Mouse (Mus musculus) CH12.LX (cell line): ENCODE data around the gene Elfn2. TPM values are rescaled to one million over a fixed set of nuclear protein-coding genes. Genes with fewer than 3 reads are reported as not detected.

Experiments
- DNase-seq: peaks from one replicate; pipeline ENCODE4 v3.0.0-alpha.2; 2013; ENCODE audit errors: extremely low read depth
- H3K27ac ChIP-seq: 2 replicates; pipeline ENCODE4 v1.5.1; 2012; ENCODE audit warnings: low read depth, mild to moderate bottlenecking, control low read depth, moderate library complexity; ENCODE audit not compliant: insufficient read depth
- H3K27me3 ChIP-seq: replicated peaks from 2 replicates; pipeline ENCODE3; 2012; ENCODE audit warnings: inconsistent platforms
- H3K36me3 ChIP-seq, 2 experiments: replicated peaks in 1 of 2; 2 replicates each; pipeline versions ENCODE3 to v1.6.1; 2012; ENCODE audit warnings: inconsistent platforms in 1 of 2, low read length in 1 of 2, mild to moderate bottlenecking in 1 of 2, mixed read lengths in 1 of 2, moderate library complexity in 1 of 2; ENCODE audit not compliant: control insufficient read depth in 1 of 2, insufficient read depth in 1 of 2
- H3K4me1 ChIP-seq, 2 experiments: 2 replicates each; pipeline ENCODE4 v1.6.1; 2012; ENCODE audit warnings: inconsistent platforms in 1 of 2, moderate library complexity in 1 of 2; ENCODE audit not compliant: insufficient read depth in 2 of 2, control insufficient read depth in 1 of 2
- H3K4me2 ChIP-seq: 2 replicates; pipeline ENCODE4 v1.6.1; 2012; ENCODE audit warnings: low read depth, mild to moderate bottlenecking, control low read depth; ENCODE audit not compliant: poor library complexity, insufficient read depth, severe bottlenecking
- H3K4me3 ChIP-seq, 3 experiments: fragments of 150-350 bp in 1 of 3; sonication (generic) in 1 of 3; replicated peaks in 1 of 3; 2 replicates each; pipeline versions ENCODE3 to v1.5.1; 2011 to 2012; ENCODE audit warnings: low read depth in 2 of 3, low read length in 2 of 3, mild to moderate bottlenecking in 2 of 3, moderate library complexity in 2 of 3, control low read depth in 1 of 3, improper control_type of control experiment in 1 of 3, inconsistent platforms in 1 of 3, mixed read lengths in 1 of 3; ENCODE audit not compliant: poor library complexity in 1 of 3
- H3K79me2 ChIP-seq: replicated peaks from 2 replicates; pipeline ENCODE4 v1.6.1; 2012; ENCODE audit warnings: mild to moderate bottlenecking, moderate library complexity; ENCODE audit not compliant: control insufficient read depth, poor library complexity, insufficient read depth, severe bottlenecking; ENCODE audit errors: extremely low read depth
- H3K9ac ChIP-seq: 2 replicates; pipeline ENCODE4 v1.6.1; 2012; ENCODE audit warnings: low read depth, mild to moderate bottlenecking, control low read depth, moderate library complexity; ENCODE audit not compliant: insufficient read depth
- H3K9me3 ChIP-seq: replicated peaks from 2 replicates; pipeline ENCODE3; 2012; ENCODE audit warnings: low read length, inconsistent platforms, mixed read lengths
- BHLHE40 ChIP-seq: IDR thresholded peaks from 2 replicates; pipeline ENCODE4 v1.6.1; 2011; ENCODE audit warnings: mild to moderate bottlenecking, low read depth, low read length, improper control_type of control experiment
- ELF1 ChIP-seq: IDR thresholded peaks from 2 replicates; pipeline ENCODE4 v1.6.1; 2014; ENCODE audit warnings: low read depth, mild to moderate bottlenecking, inconsistent platforms, low read length, improper control_type of control experiment
- GABPA ChIP-seq: IDR thresholded peaks from 2 replicates; pipeline ENCODE4 v1.6.1; 2012; ENCODE audit warnings: low read depth, low read length, improper control_type of control experiment, inconsistent platforms; ENCODE audit not compliant: insufficient replicate concordance
- JUN ChIP-seq: IDR thresholded peaks from 2 replicates; pipeline ENCODE4 v1.6.1; 2011; ENCODE audit warnings: low read depth, mild to moderate bottlenecking, low read length, improper control_type of control experiment, moderate library complexity; ENCODE audit not compliant: insufficient read depth
- JUND ChIP-seq: conservative IDR thresholded peaks from 2 replicates; pipeline ENCODE4 v1.6.1; 2011; ENCODE audit warnings: low read depth, low read length, improper control_type of control experiment
- MAFK ChIP-seq: IDR thresholded peaks from 2 replicates; pipeline ENCODE4 v1.6.1; 2011; ENCODE audit warnings: low read length, improper control_type of control experiment; ENCODE audit not compliant: insufficient replicate concordance
- MEF2A ChIP-seq: IDR thresholded peaks from 2 replicates; pipeline ENCODE4 v1.6.1; 2014; ENCODE audit warnings: low read depth, mild to moderate bottlenecking, inconsistent platforms, low read length, improper control_type of control experiment, borderline replicate concordance
- MXI1 ChIP-seq: IDR thresholded peaks from 2 replicates; pipeline ENCODE4 v1.6.1; 2011; ENCODE audit warnings: mild to moderate bottlenecking, low read depth, low read length, improper control_type of control experiment
- NELFE ChIP-seq: IDR thresholded peaks from 2 replicates; pipeline ENCODE4 v1.6.1; 2011; ENCODE audit warnings: low read depth, low read length, improper control_type of control experiment
- NRF1 ChIP-seq: IDR thresholded peaks from 2 replicates; pipeline ENCODE4 v1.6.1; 2014; ENCODE audit warnings: low read depth, mild to moderate bottlenecking, inconsistent platforms, low read length, improper control_type of control experiment, moderate library complexity
- POLR2A ChIP-seq: IDR thresholded peaks from 2 replicates; pipeline ENCODE4 v1.6.1; 2011; ENCODE audit warnings: low read depth, mild to moderate bottlenecking, improper control_type of control experiment, low read length
- RAD21 ChIP-seq: IDR thresholded peaks from 2 replicates; pipeline ENCODE4 v1.6.1; 2011; ENCODE audit warnings: low read depth, mild to moderate bottlenecking, low read length, improper control_type of control experiment, moderate library complexity
- SIN3A ChIP-seq: IDR thresholded peaks from 2 replicates; pipeline ENCODE4 v1.6.1; 2012; ENCODE audit warnings: low read length, improper control_type of control experiment, inconsistent platforms
- TCF12 ChIP-seq: IDR thresholded peaks from 2 replicates; pipeline ENCODE4 v1.6.1; 2014; ENCODE audit warnings: low read depth, mild to moderate bottlenecking, inconsistent platforms, low read length, improper control_type of control experiment
- UBTF ChIP-seq: IDR thresholded peaks from 2 replicates; pipeline ENCODE4 v1.6.1; 2012; ENCODE audit warnings: low read depth, mild to moderate bottlenecking, inconsistent platforms, low read length, improper control_type of control experiment, moderate library complexity
- USF2 ChIP-seq: conservative IDR thresholded peaks from 2 replicates; pipeline ENCODE4 v1.6.1; 2011; ENCODE audit warnings: low read depth, low read length, improper control_type of control experiment
- ZC3H11A ChIP-seq: IDR thresholded peaks from 2 replicates; pipeline ENCODE4 v1.6.1; 2012; ENCODE audit warnings: low read depth, mild to moderate bottlenecking, inconsistent platforms, low read length, improper control_type of control experiment
- dilution Hi-C: fragments of 300-500 bp; cut with MboI; formaldehyde crosslinking; loops from 2 replicates; pipeline ENCODE4 v1.14.3; 2020; ENCODE audit warnings: low sequenced_read_pairs; ENCODE audit not compliant: extremely low pct_unique_long_range_greater_than_20kb, extremely low pct_ligation_motif_present
- in situ Hi-C: fragments of 300-500 bp; cut with MboI; formaldehyde crosslinking; loops from 3 replicates; pipeline ENCODE4 v1.14.3; 2019; ENCODE audit warnings: low sequenced_read_pairs, low pct_ligation_motif_present, low pct_unique_long_range_greater_than_20kb, mixed read lengths
- polyA plus RNA-seq: library from polyadenylated mRNA; unstranded; fragments of >175 nt; gene quantifications from 2 replicates; pipeline ENCODE4 v1.2.1, GENCODE M21; 2012; ENCODE audit warnings: low read depth; ENCODE audit not compliant: insufficient read length
- total RNA-seq, 2 experiments: library from RNA; depleted of rRNA; stranded (reverse); fragments of 300-350 nt in 1 of 2; fragments of >200 nt in 1 of 2; gene quantifications; 2 replicates each; pipeline ENCODE4 v1.2.3; 2012 to 2014

Elfn2 gene
- total and polyA plus RNA-seq, 3 experiments = 0.06 TPM; not detected in 2

DNA sequence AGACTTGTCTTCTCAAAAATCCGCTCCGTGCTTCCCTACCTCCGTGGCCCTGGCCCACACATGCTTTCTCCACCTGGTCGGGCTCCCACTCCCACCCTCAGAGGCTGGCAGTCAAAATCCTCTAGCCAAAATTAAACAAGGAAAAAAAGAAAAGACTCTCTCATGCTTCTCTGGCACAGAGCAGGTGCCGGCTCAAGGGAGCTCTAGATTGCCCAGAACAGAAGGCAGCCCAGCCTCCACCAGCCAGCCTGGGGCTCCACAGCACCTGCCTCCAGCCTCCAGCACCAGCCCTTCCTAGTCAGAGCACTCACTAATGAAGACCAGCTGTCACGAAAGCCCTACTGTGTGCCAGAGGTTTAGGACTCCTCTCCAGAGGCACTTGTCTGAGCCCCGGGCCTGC lies 4.8 kb downstream of the Elfn2 start:
- dilution Hi-C loops (no loop called here), in situ Hi-C loops (no loop called here)
- DNase-seq = no peak
- Histone ChIP-seq H3K27me3 (peaks cover 94% of the 10 kb centered on the region), H3K9me3 (no peaks in the 10 kb centered on the region), H3K79me2 (no peaks in the 10 kb centered on the region), H3K4me2 (no peak overlapping the region), H3K36me3 (no peaks in the 10 kb centered on the region), H3K9ac (no peak overlapping the region), H3K4me1 (peaks cover 10 to 16% of the 10 kb centered on the region in 2 experiments), H3K4me3 (no peak overlapping the region), H3K27ac (no peak overlapping the region)
- TF ChIP-seq MXI1 (no peak), TCF12 (no peak)

DNA sequence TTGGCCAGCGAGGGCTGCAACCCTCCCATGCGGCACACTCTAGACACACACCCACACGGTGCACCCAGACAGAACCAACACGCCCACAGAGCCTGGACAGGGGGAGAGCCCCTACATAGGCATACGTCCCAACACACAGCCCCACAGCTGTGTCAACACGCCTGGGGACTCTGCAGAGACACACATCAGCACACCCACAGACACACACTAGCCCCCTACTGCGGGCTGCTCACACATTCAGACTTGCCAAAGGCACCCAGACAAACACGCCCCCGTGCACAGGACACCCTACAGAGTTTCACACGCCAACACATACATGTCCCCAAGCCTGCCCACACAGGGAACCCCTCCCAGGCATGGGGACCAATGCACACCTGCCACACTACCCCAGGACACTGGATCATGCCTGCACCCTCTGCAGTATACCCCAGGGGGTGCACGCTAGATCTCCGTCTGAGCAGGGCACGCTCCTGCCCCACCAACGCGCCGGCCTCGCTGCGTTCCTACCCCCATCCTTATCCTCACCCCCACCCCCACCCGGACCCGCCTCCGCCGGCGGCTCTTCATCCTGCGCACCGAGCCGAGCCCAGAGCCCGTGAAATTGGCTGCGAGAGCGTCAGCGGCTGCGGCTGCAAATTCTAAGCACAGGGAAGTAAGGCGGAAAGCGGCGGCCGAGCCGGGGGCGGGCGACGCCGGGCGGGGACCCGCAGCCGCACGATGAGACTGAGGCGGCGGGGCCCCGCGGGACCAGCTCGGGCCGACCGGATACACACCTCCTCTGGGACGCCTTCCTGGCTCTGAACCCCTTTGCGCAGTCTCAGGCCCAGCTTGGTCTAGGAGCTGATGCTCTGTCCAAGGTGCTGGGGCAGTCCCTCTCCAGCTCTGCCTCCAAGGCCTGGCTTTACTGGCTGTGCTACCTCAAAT lies 6.0 kb downstream of the Elfn2 start:
- no peaks in the 10 kb centered on the region for H3K9me3 ChIP-seq
- H3K4me1 ChIP-seq = peaks cover 10 to 16% of the 10 kb centered on the region in 2 experiments
- in situ Hi-C loops (no loop called here), dilution Hi-C loops (no loop called here)
- DNase-seq = peak; percentile 45
- H3K36me3 ChIP-seq = no peaks in the 10 kb centered on the region
- H3K4me3 ChIP-seq = no peak overlapping the region
- no peaks in the 10 kb centered on the region for H3K79me2 ChIP-seq
- H3K9ac ChIP-seq = no peak overlapping the region
- H3K27me3 ChIP-seq = peaks cover 96% of the 10 kb centered on the region
- no peak overlapping the region for H3K27ac ChIP-seq
- H3K4me2 ChIP-seq = peak overlapping the region; percentile 48; the same call in 1 of the 2 replicates
- TF ChIP-seq BHLHE40 = no peak
- no peak for TF ChIP-seq GABPA
- peak; percentile 64; the same call in 1 of the 2 replicates for TF ChIP-seq SIN3A
- no peak for TF ChIP-seq MXI1
- no peak for TF ChIP-seq MAFK
- TF ChIP-seq ZC3H11A = no peak
- no peak for TF ChIP-seq MEF2A
- no peak for TF ChIP-seq NELFE
- TF ChIP-seq NRF1 = peak; percentile 81
- no peak for TF ChIP-seq JUN
- no peak for TF ChIP-seq RAD21
- TF ChIP-seq ELF1 = no peak
- no peak for TF ChIP-seq JUND
- TF ChIP-seq USF2 = no peak
- no peak for TF ChIP-seq UBTF
- TF ChIP-seq POLR2A = no peak
